ENCODE assay signal across 15 mouse cellular contexts in genomic region chr14:23016068-23016611, GRCm38 (mm10).
A peak's percentile ranks its signal among the peaks of the same experiment; 100 is the strongest.
DNase-seq lines count a peak whose midpoint lies in the region; ATAC-seq and TF ChIP-seq lines count a peak whose summit lies in the region.
"Had no signal": no experiment of that assay in that cellular context is flagged by ENCODE, and none has a peak within 500 bp of the region (broad histone marks: within the 10 kb centered on the region; RNA-seq: fewer than 3 reads in every experiment).

No protein-coding gene starts in this region.

- no peak for TF ChIP-seq CTCF in stomach, postnatal 0 days (IDR thresholded peaks at IDR 0.05; ENCODE audit: low read depth)

- WGBS in kidney, embryonic 14.5 days = 50% methylated on average over 1 of the region's 1 CpGs
- WGBS in stomach, embryonic 15.5 days = 29% methylated on average over 1 of the region's 1 CpGs
- 22% methylated on average over 1 of the region's 1 CpGs for WGBS in stomach, postnatal 0 days
- 38% methylated on average over 1 of the region's 1 CpGs for WGBS in stomach, embryonic 16.5 days

- no peaks in the 10 kb centered on the region for H3K36me3 ChIP-seq in kidney, embryonic 14.5 days (ENCODE audit: control insufficient read depth, insufficient read depth, low read length)
- H3K36me3 ChIP-seq in stomach, embryonic 15.5 days = no peaks in the 10 kb centered on the region
- no peaks in the 10 kb centered on the region for H3K36me3 ChIP-seq in stomach, postnatal 0 days (ENCODE audit: control insufficient read depth, insufficient read depth, low read length)
- H3K36me3 ChIP-seq in stomach, embryonic 16.5 days (ENCODE audit: control insufficient read depth, insufficient read depth, low read length) = no peaks in the 10 kb centered on the region
- H3K36me3 ChIP-seq: heart, embryonic 12.5 days had no signal

- peak; percentile 29 to 48 for DNase-seq in cerebellum, postnatal 10 days
- no peak for DNase-seq in cerebellum, postnatal 4 days (ENCODE audit: low spot score in 2 of 2)
- DNase-seq in kidney, adult 9 months = no peak
- no peak for DNase-seq in stomach, postnatal 0 days (ENCODE audit: low spot score)
- no peak for DNase-seq in T-cell, adult 2 months (ENCODE audit: low spot score)
- DNase-seq: gastrocnemius, postnatal 10 days; heart, postnatal 4 days; kidney, postnatal 25 days; layer of hippocampus, postnatal 36 days had no signal

- H3K4me3 ChIP-seq in kidney, embryonic 14.5 days (ENCODE audit: low read length) = no peak overlapping the region
- no peak overlapping the region for H3K4me3 ChIP-seq in stomach, embryonic 15.5 days (replicated peaks)
- no peak overlapping the region for H3K4me3 ChIP-seq in stomach, postnatal 0 days (ENCODE audit: low read depth, low read length)
- no peak overlapping the region for H3K4me3 ChIP-seq in stomach, embryonic 16.5 days (replicated peaks; ENCODE audit: low read length)
- H3K4me3 ChIP-seq: heart, embryonic 12.5 days had no signal

- no peak overlapping the region; the same call in 1 of the 2 replicates for H3K4me2 ChIP-seq in kidney, embryonic 14.5 days (replicated peaks; ENCODE audit: low read depth, low read length)
- no peak overlapping the region for H3K4me2 ChIP-seq in stomach, embryonic 15.5 days
- no peak overlapping the region for H3K4me2 ChIP-seq in stomach, postnatal 0 days (replicated peaks; ENCODE audit: low read depth)
- no peak overlapping the region for H3K4me2 ChIP-seq in stomach, embryonic 16.5 days (ENCODE audit: low read depth, low read length)
- H3K4me2 ChIP-seq: heart, embryonic 12.5 days; lung, embryonic 14.5 days had no signal

- H3K4me1 ChIP-seq in kidney, embryonic 14.5 days (ENCODE audit: control insufficient read depth, insufficient read depth, low read length) = peaks cover 18% of the 10 kb centered on the region
- H3K4me1 ChIP-seq in stomach, embryonic 15.5 days = peaks cover 9% of the 10 kb centered on the region; the same call in 1 of the 2 replicates
- no peaks in the 10 kb centered on the region; the same call in 1 of the 2 replicates for H3K4me1 ChIP-seq in stomach, postnatal 0 days (replicated peaks; ENCODE audit: control insufficient read depth, insufficient read depth)
- peaks cover 14% of the 10 kb centered on the region for H3K4me1 ChIP-seq in stomach, embryonic 16.5 days (ENCODE audit: control insufficient read depth, insufficient read depth, low read length)

- TF ChIP-seq EP300 in stomach, postnatal 0 days (optimal IDR thresholded peaks at IDR 0.05) = no peak

- no peak for ATAC-seq in kidney, embryonic 14.5 days (ENCODE audit: low FRiP score, low TSS enrichment)
- no peak for ATAC-seq in stomach, embryonic 15.5 days (ENCODE audit: insufficient read depth, low FRiP score, low read depth)
- no peak for ATAC-seq in stomach, postnatal 0 days (ENCODE audit: low FRiP score, low TSS enrichment)
- peak; percentile 44; the same call in 1 of the 2 replicates for ATAC-seq in stomach, embryonic 16.5 days (ENCODE audit: insufficient read depth, low FRiP score)

- H3K27me3 ChIP-seq in kidney, embryonic 14.5 days (ENCODE audit: control insufficient read depth, insufficient read depth, low read length) = no peaks in the 10 kb centered on the region
- no peaks in the 10 kb centered on the region for H3K27me3 ChIP-seq in stomach, embryonic 15.5 days (replicated peaks)
- no peaks in the 10 kb centered on the region for H3K27me3 ChIP-seq in stomach, postnatal 0 days (ENCODE audit: control insufficient read depth, insufficient read depth, low read length)
- H3K27me3 ChIP-seq in stomach, embryonic 16.5 days (ENCODE audit: control insufficient read depth, insufficient read depth, low read length) = no peaks in the 10 kb centered on the region
- H3K27me3 ChIP-seq: CH12.LX; heart, embryonic 12.5 days had no signal

- H3K9me3 ChIP-seq in kidney, embryonic 14.5 days (ENCODE audit: control insufficient read depth, low read length) = no peaks in the 10 kb centered on the region
- no peaks in the 10 kb centered on the region for H3K9me3 ChIP-seq in stomach, embryonic 15.5 days
- no peaks in the 10 kb centered on the region for H3K9me3 ChIP-seq in stomach, postnatal 0 days (ENCODE audit: control insufficient read depth, low read length)
- no peaks in the 10 kb centered on the region for H3K9me3 ChIP-seq in stomach, embryonic 16.5 days (replicated peaks; ENCODE audit: control insufficient read depth, low read length)
- H3K9me3 ChIP-seq: heart, embryonic 12.5 days had no signal

- peak overlapping the region; percentile 20; the same call in 1 of the 2 replicates for H3K27ac ChIP-seq in kidney, embryonic 14.5 days (ENCODE audit: low read depth, low read length)
- peak overlapping the region; percentile 75 for H3K27ac ChIP-seq in stomach, embryonic 15.5 days
- no peak overlapping the region for H3K27ac ChIP-seq in stomach, postnatal 0 days (replicated peaks)
- H3K27ac ChIP-seq in stomach, embryonic 16.5 days (ENCODE audit: low read length) = no peak overlapping the region; the same call in 1 of the 2 replicates

- H3K9ac ChIP-seq in kidney, embryonic 14.5 days (ENCODE audit: low read depth, low read length) = no peak overlapping the region
- no peak overlapping the region for H3K9ac ChIP-seq in stomach, embryonic 15.5 days
- H3K9ac ChIP-seq in stomach, postnatal 0 days (ENCODE audit: low read length) = no peak overlapping the region
- H3K9ac ChIP-seq in stomach, embryonic 16.5 days (ENCODE audit: low read length) = no peak overlapping the region
- H3K9ac ChIP-seq: heart, embryonic 12.5 days; lung, embryonic 14.5 days had no signal

Comparison
In these comparisons a context has a peak if more than half of its experiments do, and no peak if none do; other contexts are left out.
1. DNase-seq: peak in cerebellum, postnatal 10 days (2 of 2); none in cerebellum, postnatal 4 days (0 of 2), kidney, adult 9 months (single experiment), stomach, postnatal 0 days (single experiment) and T-cell, adult 2 months (single experiment).
2. H3K27ac ChIP-seq: peak in kidney, embryonic 14.5 days (single experiment) and stomach, embryonic 15.5 days (single experiment); none in stomach, postnatal 0 days (single experiment) and stomach, embryonic 16.5 days (single experiment).